Mouse (Mus musculus) CH12.LX (cell line): Measurements from ENCODE around the gene Zfp651. TPM values are rescaled to one million over a fixed set of nuclear protein-coding genes. Genes with fewer than 3 reads are reported as not detected.

Source experiments
- DNase-seq: peaks from one replicate; pipeline ENCODE4 v3.0.0-alpha.2; 2013; ENCODE audit errors: extremely low read depth
- H3K27ac ChIP-seq: 2 replicates; pipeline ENCODE4 v1.5.1; 2012; ENCODE audit warnings: low read depth, mild to moderate bottlenecking, control low read depth, moderate library complexity; ENCODE audit not compliant: insufficient read depth
- H3K27me3 ChIP-seq: replicated peaks from 2 replicates; pipeline ENCODE3; 2012; ENCODE audit warnings: inconsistent platforms
- H3K36me3 ChIP-seq, 2 experiments: replicated peaks in 1 of 2; 2 replicates each; pipeline versions ENCODE3 to v1.6.1; 2012; ENCODE audit warnings: inconsistent platforms in 1 of 2, low read length in 1 of 2, mild to moderate bottlenecking in 1 of 2, mixed read lengths in 1 of 2, moderate library complexity in 1 of 2; ENCODE audit not compliant: control insufficient read depth in 1 of 2, insufficient read depth in 1 of 2
- H3K4me1 ChIP-seq, 2 experiments: 2 replicates each; pipeline ENCODE4 v1.6.1; 2012; ENCODE audit warnings: inconsistent platforms in 1 of 2, moderate library complexity in 1 of 2; ENCODE audit not compliant: insufficient read depth in 2 of 2, control insufficient read depth in 1 of 2
- H3K4me2 ChIP-seq: 2 replicates; pipeline ENCODE4 v1.6.1; 2012; ENCODE audit warnings: low read depth, mild to moderate bottlenecking, control low read depth; ENCODE audit not compliant: poor library complexity, insufficient read depth, severe bottlenecking
- H3K4me3 ChIP-seq, 3 experiments: fragments of 150-350 bp in 1 of 3; sonication (generic) in 1 of 3; replicated peaks in 1 of 3; 2 replicates each; pipeline versions ENCODE3 to v1.5.1; 2011 to 2012; ENCODE audit warnings: low read depth in 2 of 3, low read length in 2 of 3, mild to moderate bottlenecking in 2 of 3, moderate library complexity in 2 of 3, control low read depth in 1 of 3, improper control_type of control experiment in 1 of 3, inconsistent platforms in 1 of 3, mixed read lengths in 1 of 3; ENCODE audit not compliant: poor library complexity in 1 of 3
- H3K79me2 ChIP-seq: replicated peaks from 2 replicates; pipeline ENCODE4 v1.6.1; 2012; ENCODE audit warnings: mild to moderate bottlenecking, moderate library complexity; ENCODE audit not compliant: control insufficient read depth, poor library complexity, insufficient read depth, severe bottlenecking; ENCODE audit errors: extremely low read depth
- H3K9ac ChIP-seq: 2 replicates; pipeline ENCODE4 v1.6.1; 2012; ENCODE audit warnings: low read depth, mild to moderate bottlenecking, control low read depth, moderate library complexity; ENCODE audit not compliant: insufficient read depth
- H3K9me3 ChIP-seq: replicated peaks from 2 replicates; pipeline ENCODE3; 2012; ENCODE audit warnings: low read length, inconsistent platforms, mixed read lengths
- ELF1 ChIP-seq: IDR thresholded peaks from 2 replicates; pipeline ENCODE4 v1.6.1; 2014; ENCODE audit warnings: low read depth, mild to moderate bottlenecking, inconsistent platforms, low read length, improper control_type of control experiment
- EP300 ChIP-seq: IDR thresholded peaks from 2 replicates; pipeline ENCODE4 v1.6.1; 2011; ENCODE audit warnings: low read length, improper control_type of control experiment
- GABPA ChIP-seq: IDR thresholded peaks from 2 replicates; pipeline ENCODE4 v1.6.1; 2012; ENCODE audit warnings: low read depth, low read length, improper control_type of control experiment, inconsistent platforms; ENCODE audit not compliant: insufficient replicate concordance
- HCFC1 ChIP-seq: IDR thresholded peaks from 2 replicates; pipeline ENCODE4 v1.6.1; 2012; ENCODE audit warnings: low read depth, mild to moderate bottlenecking, inconsistent platforms, low read length, improper control_type of control experiment
- IRF4 ChIP-seq: IDR thresholded peaks from 2 replicates; pipeline ENCODE4 v1.6.1; 2014; ENCODE audit warnings: low read depth, mild to moderate bottlenecking, inconsistent platforms, low read length, improper control_type of control experiment
- KAT2A ChIP-seq: IDR thresholded peaks from 2 replicates; pipeline ENCODE4 v1.6.1; 2012; ENCODE audit warnings: low read length, improper control_type of control experiment, inconsistent platforms; ENCODE audit not compliant: insufficient replicate concordance
- MAX ChIP-seq: IDR thresholded peaks from 2 replicates; pipeline ENCODE4 v1.6.1; 2011; ENCODE audit warnings: low read length, improper control_type of control experiment
- MEF2A ChIP-seq: IDR thresholded peaks from 2 replicates; pipeline ENCODE4 v1.6.1; 2014; ENCODE audit warnings: low read depth, mild to moderate bottlenecking, inconsistent platforms, low read length, improper control_type of control experiment, borderline replicate concordance
- MXI1 ChIP-seq: IDR thresholded peaks from 2 replicates; pipeline ENCODE4 v1.6.1; 2011; ENCODE audit warnings: mild to moderate bottlenecking, low read depth, low read length, improper control_type of control experiment
- MYC ChIP-seq: IDR thresholded peaks from 2 replicates; pipeline ENCODE4 v1.6.1; 2011; ENCODE audit warnings: low read depth, mild to moderate bottlenecking, improper control_type of control experiment, low read length
- NELFE ChIP-seq: IDR thresholded peaks from 2 replicates; pipeline ENCODE4 v1.6.1; 2011; ENCODE audit warnings: low read depth, low read length, improper control_type of control experiment
- NRF1 ChIP-seq: IDR thresholded peaks from 2 replicates; pipeline ENCODE4 v1.6.1; 2014; ENCODE audit warnings: low read depth, mild to moderate bottlenecking, inconsistent platforms, low read length, improper control_type of control experiment, moderate library complexity
- PAX5 ChIP-seq: IDR thresholded peaks from 2 replicates; pipeline ENCODE4 v1.6.1; 2012; ENCODE audit warnings: low read length, inconsistent platforms, mixed read lengths
- POLR2AphosphoS2 ChIP-seq: IDR thresholded peaks from 2 replicates; pipeline ENCODE4 v1.6.1; 2011; ENCODE audit warnings: low read depth, low read length, improper control_type of control experiment
- TBP ChIP-seq: conservative IDR thresholded peaks from 2 replicates; pipeline ENCODE4 v1.6.1; 2011; ENCODE audit warnings: low read depth, low read length, improper control_type of control experiment
- TCF12 ChIP-seq: IDR thresholded peaks from 2 replicates; pipeline ENCODE4 v1.6.1; 2014; ENCODE audit warnings: low read depth, mild to moderate bottlenecking, inconsistent platforms, low read length, improper control_type of control experiment
- UBTF ChIP-seq: IDR thresholded peaks from 2 replicates; pipeline ENCODE4 v1.6.1; 2012; ENCODE audit warnings: low read depth, mild to moderate bottlenecking, inconsistent platforms, low read length, improper control_type of control experiment, moderate library complexity
- USF2 ChIP-seq: conservative IDR thresholded peaks from 2 replicates; pipeline ENCODE4 v1.6.1; 2011; ENCODE audit warnings: low read depth, low read length, improper control_type of control experiment
- ZKSCAN1 ChIP-seq: IDR thresholded peaks from 2 replicates; pipeline ENCODE4 v1.6.1; 2012; ENCODE audit warnings: low read depth, inconsistent platforms, low read length, improper control_type of control experiment, borderline replicate concordance
- ZMIZ1 ChIP-seq: IDR thresholded peaks from 2 replicates; pipeline ENCODE4 v1.6.1; 2012; ENCODE audit warnings: low read depth, mild to moderate bottlenecking, inconsistent platforms, low read length, improper control_type of control experiment
- dilution Hi-C: fragments of 300-500 bp; cut with MboI; formaldehyde crosslinking; loops from 2 replicates; pipeline ENCODE4 v1.14.3; 2020; ENCODE audit warnings: low sequenced_read_pairs; ENCODE audit not compliant: extremely low pct_unique_long_range_greater_than_20kb, extremely low pct_ligation_motif_present
- in situ Hi-C: fragments of 300-500 bp; cut with MboI; formaldehyde crosslinking; loops from 3 replicates; pipeline ENCODE4 v1.14.3; 2019; ENCODE audit warnings: low sequenced_read_pairs, low pct_ligation_motif_present, low pct_unique_long_range_greater_than_20kb, mixed read lengths
- polyA plus RNA-seq: library from polyadenylated mRNA; unstranded; fragments of >175 nt; gene quantifications from 2 replicates; pipeline ENCODE4 v1.2.1, GENCODE M21; 2012; ENCODE audit warnings: low read depth; ENCODE audit not compliant: insufficient read length
- total RNA-seq, 2 experiments: library from RNA; depleted of rRNA; stranded (reverse); fragments of 300-350 nt in 1 of 2; fragments of >200 nt in 1 of 2; gene quantifications; 2 replicates each; pipeline ENCODE4 v1.2.3; 2012 to 2014

The Zfp651 gene
- total and polyA plus RNA-seq, 3 experiments, result 0.07 to 0.20 (median 0.13) TPM

DNA sequence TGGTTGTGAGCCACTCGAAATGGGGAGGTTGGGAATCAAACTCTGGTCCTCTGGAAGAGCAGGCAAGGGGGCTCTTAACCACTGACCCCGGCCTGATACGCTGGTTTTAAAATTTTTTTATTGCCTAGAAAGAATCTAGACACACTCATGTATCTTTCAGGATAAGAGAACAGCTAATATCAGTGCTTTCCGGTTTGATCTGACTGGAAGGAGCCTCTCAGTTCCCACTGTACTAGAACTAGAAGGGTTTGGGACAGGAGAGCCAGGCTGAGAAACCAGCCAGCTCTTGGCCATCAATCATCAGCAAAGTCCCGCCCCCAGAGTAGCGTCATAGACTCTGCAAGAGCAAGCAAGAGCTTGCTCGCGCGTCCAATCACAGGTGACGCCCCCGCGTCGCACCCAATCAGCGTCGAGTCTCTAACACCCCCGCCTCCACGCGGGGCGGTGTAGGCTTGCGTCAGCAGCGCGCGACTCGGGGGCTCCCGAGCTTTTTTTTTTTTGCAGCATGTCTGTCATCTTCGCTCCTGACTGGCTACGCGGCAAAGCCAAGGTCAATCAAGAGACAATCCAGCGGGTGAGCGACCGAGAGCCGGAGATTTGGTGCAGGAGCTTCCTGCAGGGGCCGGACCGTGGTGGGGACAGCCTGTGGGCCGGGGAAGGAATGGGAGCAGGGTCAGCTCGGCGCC lies 49.1 kb upstream of the Zfp651 start, which contains the start of gene Ss18l2 (continued):
- no peak for TF ChIP-seq EP300
- TF ChIP-seq MEF2A, result peak; percentile 75
- TF ChIP-seq ELF1, result peak; percentile 57
- peak; percentile 87 for TF ChIP-seq HCFC1
- TF ChIP-seq TBP, result 0 out of 2 replicates have a peak, but pooled peaks have one; percentile 47
- 0 out of 2 replicates have a peak, but pooled peaks have one; percentile 49 for TF ChIP-seq POLR2AphosphoS2
- peak; percentile 67; the same call in 1 of the 2 replicates for TF ChIP-seq KAT2A
- peak; percentile 80 for TF ChIP-seq TCF12
- TF ChIP-seq NRF1, result peak; percentile 57
- no peak for TF ChIP-seq PAX5
- no peak for TF ChIP-seq USF2
- peak; percentile 51; the same call in 1 of the 2 replicates for TF ChIP-seq ZMIZ1
- no peak for TF ChIP-seq MYC
- TF ChIP-seq MXI1, result peak; percentile 97
- TF ChIP-seq UBTF, result peak; percentile 65; the same call in 1 of the 2 replicates

DNA sequence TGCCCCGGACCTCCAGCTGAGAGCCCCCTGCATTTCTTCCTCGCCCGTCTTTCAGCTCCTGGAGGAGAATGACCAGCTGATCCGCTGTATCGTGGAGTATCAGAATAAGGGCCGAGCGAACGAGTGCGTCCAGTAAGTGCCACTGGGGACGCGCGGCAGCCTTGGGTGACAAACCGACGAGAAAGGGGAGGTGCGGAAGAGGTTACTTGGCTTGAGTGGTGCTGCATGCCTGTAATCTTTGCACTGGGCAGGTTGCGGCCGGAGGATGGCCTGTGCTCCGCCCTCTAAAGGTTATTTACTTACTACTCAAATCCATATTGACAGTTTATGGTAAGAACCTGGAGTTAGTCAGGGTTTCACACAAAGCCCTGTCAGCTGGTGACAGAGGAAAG lies 48.5 kb upstream of the Zfp651 start:
- DNase-seq, result peak; percentile 27
- Histone ChIP-seq H3K27ac (peak overlapping the region; percentile 65), H3K4me3 (peak overlapping the region; percentile 87 to 96 (median 94)), H3K9ac (peak overlapping the region; percentile 96), H3K27me3 (no peaks in the 10 kb centered on the region), H3K79me2 (peaks cover 9% of the 10 kb centered on the region), H3K9me3 (no peaks in the 10 kb centered on the region), H3K4me1 (peaks cover 13 to 33% of the 10 kb centered on the region in 2 experiments), H3K4me2 (peak overlapping the region; percentile 91), H3K36me3 (peaks cover 7 to 25% of the 10 kb centered on the region in 2 experiments)
- dilution Hi-C loops, result no loop called here
- in situ Hi-C loops, result no loop called here
- TF ChIP-seq NELFE (no peak), NRF1 (no peak), MXI1 (no peak), GABPA (no peak), ZKSCAN1 (no peak), EP300 (no peak), ZMIZ1 (no peak), MAX (no peak), MEF2A (no peak), IRF4 (no peak)
